Mouse (Mus musculus) forebrain, embryonic 12.5 days (tissue): ENCODE results near the gene Il21r. TPM values are rescaled to one million over a fixed set of nuclear protein-coding genes. Genes with fewer than 3 reads are reported as not detected.

Experiments used
- polyA plus RNA-seq: library from polyadenylated mRNA; unstranded; fragments of >200 nt; fragmentation: Nextera tagmentation; extraction: Ambion mirVana; gene quantifications from 2 replicates; pipeline ENCODE4 v1.2.1, GENCODE M21; 2016

The Il21r gene
- polyA plus RNA-seq, 1 experiment from 2014 or later = 0.31 TPM

Other genes with a start within 250 kb of the Il21r start
- 8.4 and 10.9 TPM in 2 replicates for gene Kdm8, start 158.8 kb upstream of the Il21r start, polyA plus RNA-seq
- 113 and 114 TPM in 2 replicates for gene Nsmce1, start 111.8 kb upstream of the Il21r start, polyA plus RNA-seq
- 3.4 and 3.5 TPM in 2 replicates for gene Il4ra, start 51.3 kb upstream of the Il21r start, polyA plus RNA-seq
- 51.4 and 53.6 TPM in 2 replicates for gene Gtf3c1, start 104.4 kb downstream of the Il21r start, polyA plus RNA-seq
- 9.9 and 12.2 TPM in 2 replicates for gene D430042O09Rik, start 104.5 kb downstream of the Il21r start, polyA plus RNA-seq